Mouse (Mus musculus): ENCODE measurements around the gene Gdpd1.
"Not testable (repeated sequence)": the region's sequence is repeated elsewhere in the genome, so short reads cannot be mapped to it uniquely, and the experiment has no call there.

Gene Gdpd1

GRCm38 (mm10) chr11:87073866-87074440 lies at the start of gene Gdpd1:
TSS of gene Gdpd1 (minus strand) at chr11:87074062.
- peak; percentile 71 for DNase-seq

- DNase-seq = no peak
These were observed 48.0 kb upstream of the Gdpd1 start for GRCm38 (mm10) chr11:87121864-87122263.

DNA sequence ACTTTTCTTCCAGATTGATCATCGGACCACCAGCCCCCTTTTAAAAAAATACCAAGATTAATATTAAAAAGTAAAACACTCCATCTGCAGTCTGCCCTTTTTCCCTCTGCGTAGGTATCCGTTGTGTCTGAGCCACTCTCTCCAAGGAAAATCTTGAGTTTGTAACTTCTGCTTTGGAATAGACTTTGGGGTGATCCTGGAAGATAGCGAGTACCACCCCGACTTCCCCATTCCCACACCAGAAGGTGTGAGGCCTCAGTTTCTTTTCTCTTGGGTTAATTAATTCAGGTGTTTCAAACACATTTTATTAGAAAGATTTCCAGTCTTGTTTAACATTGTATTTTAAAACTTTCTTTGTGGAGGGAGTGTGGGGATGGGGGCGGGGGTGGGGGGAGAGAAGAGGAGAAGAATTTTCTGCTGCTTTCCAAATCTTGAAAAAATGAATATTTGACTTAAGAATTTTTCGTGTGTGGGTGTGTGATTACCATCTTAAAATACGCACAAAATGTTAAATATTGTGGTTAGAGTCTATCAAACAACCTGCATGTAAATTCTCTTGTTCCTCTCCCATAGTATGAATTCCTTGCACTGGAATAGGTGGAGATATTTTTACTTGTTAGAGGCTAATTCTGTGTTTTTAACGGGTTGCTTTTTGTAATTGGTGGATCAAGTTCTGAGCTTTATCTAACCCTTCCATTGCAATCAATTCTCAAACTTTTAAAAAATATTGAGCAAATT lies 36.5 kb upstream of the Gdpd1 start:
- no peak for DNase-seq

- DNase-seq = peak; percentile 9
These were observed 35.8 kb upstream of the Gdpd1 start for GRCm38 (mm10) chr11:87109519-87110171.

GRCm38 (mm10) chr11:87108755-87109518 lies 35.1 kb upstream of the Gdpd1 start, which contains the start of gene Ska2:
TSS of gene Ska2 (plus strand) at chr11:87109234.
- DNase-seq = peak; percentile 99

- DNase-seq = no peak
These were observed 34.5 kb upstream of the Gdpd1 start, which contains the start of gene Prr11 for GRCm38 (mm10) chr11:87108409-87108754. TSS of gene Prr11 (minus strand) at chr11:87108708.

GRCm38 (mm10) chr11:87087142-87087541 lies 13.3 kb upstream of the Gdpd1 start:
- no peak for DNase-seq

- DNase-seq = peak; percentile 85
These were observed 12.6 kb upstream of the Gdpd1 start, which contains the start of gene Smg8 for GRCm38 (mm10) chr11:87086290-87086984. TSS of gene Smg8 (minus strand) at chr11:87086774.

DNA sequence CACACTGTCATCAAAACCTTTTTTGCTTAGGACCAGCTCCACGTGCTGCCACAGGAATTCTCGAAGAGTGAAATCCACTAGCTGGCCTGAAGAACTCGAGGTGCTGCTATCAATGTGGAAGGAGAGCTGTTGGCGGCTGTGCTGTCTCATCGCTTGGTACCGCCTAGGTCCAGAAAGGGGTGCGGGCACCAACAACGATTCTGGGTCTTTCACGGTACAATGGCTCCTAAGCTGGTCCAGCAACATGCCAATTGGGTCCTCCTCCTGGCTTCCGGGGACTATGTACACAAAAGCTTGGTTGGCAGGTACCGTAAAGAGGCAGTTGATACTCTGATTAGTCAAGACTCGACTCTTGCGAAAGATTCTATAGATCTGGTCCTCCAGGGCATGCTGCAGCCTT lies 11.6 kb upstream of the Gdpd1 start:
- DNase-seq = no peak

DNA sequence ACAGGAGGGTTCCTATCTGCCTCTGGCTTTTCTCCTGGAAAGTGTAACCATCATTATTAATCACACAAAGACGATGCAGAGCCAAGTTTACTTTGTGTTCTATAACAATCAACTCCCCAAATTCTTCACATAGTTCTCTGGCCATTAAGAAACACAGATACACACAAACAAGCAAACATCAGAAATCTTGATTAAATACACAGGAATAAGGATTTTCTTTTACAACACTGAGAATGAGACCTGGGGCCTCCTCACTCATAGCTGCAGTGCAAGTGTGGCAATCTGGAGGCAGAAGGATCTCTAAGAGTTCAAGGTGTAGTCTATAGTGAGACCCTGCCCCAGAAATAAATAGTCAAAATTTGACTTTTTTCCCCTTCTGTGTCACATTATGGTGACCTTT lies 9.8 kb upstream of the Gdpd1 start:
- DNase-seq = no peak

- DNase-seq = peak; percentile 50
These were observed 458 bp downstream of the Gdpd1 start for GRCm38 (mm10) chr11:87073343-87073865.

DNA sequence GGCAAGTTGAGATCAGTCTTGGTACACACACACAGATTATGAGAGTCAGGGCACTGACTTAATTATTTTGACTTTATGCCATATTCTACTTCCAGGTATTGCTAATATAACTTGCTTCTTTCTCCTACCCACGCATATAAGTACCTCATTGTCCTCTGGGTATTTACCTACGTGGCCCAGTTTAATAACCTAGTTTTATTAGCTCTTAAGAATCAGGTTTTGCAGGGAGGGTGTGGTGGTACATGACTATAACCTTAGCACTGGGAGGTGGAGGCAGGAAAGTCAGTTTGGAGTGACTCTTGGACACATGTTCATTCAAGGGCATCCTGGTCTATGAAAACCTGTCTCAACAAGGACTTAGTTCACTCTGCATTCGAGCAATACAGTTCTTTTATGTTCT lies 11.8 kb downstream of the Gdpd1 start:
- DNase-seq = no peak

DNA sequence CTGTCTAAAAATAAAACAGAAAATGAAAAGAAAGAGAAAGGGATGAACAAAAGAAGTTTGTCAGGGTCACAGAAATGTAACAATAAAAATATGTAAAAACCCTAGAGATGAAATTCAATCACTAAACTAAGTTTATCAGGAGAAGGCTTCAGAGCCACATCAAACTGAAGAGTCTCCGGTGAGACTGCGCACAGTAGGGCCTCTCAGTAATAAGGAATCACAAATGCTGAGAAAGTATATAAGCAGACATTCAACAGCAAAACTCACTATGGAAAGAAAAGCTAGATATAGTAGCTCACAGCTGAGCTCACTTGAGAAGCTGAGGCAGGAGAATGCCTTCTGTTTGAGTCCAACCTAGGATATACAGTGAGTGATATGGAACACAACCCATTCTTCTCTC lies 13.5 kb downstream of the Gdpd1 start:
- no peak for DNase-seq

GRCm38 (mm10) chr11:87056286-87056685 lies 17.6 kb downstream of the Gdpd1 start:
- no peak for DNase-seq

- not testable (repeated sequence) for DNase-seq
These were observed 25.0 kb downstream of the Gdpd1 start for GRCm38 (mm10) chr11:87048900-87049299.

- no peak for DNase-seq
These were observed 26.9 kb downstream of the Gdpd1 start for GRCm38 (mm10) chr11:87046968-87047367.

DNA sequence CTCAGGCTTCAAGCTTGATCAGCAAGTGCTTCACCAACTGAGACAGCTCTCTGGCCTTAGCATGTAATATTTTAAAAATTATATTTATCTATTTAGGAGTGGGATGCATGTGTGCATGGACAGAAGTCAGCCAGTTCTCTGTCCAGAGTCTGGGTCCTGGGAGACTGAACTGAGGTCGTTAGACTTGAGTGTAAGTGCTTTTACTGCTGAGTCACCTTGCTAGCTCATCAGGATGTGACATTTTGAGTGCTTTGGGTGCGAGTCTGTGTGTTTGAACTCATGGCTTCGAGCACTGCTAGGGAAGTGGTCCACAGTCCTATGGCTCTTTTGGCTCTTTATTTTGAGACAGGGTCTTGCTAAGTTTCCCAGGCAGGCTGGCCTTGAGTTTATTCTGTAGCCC lies 30.8 kb downstream of the Gdpd1 start:
- DNase-seq = no peak

GRCm38 (mm10) chr11:87039307-87039963 lies 34.4 kb downstream of the Gdpd1 start:
- DNase-seq = no peak

GRCm38 (mm10) chr11:87036180-87036579 lies 37.7 kb downstream of the Gdpd1 start:
- DNase-seq = no peak

GRCm38 (mm10) chr11:87028212-87028611 lies 45.6 kb downstream of the Gdpd1 start:
- DNase-seq = no peak

GRCm38 (mm10) chr11:87026096-87026875 lies 47.6 kb downstream of the Gdpd1 start:
- peak; percentile 14 for DNase-seq
